ENCODE assay signal across 26 mouse cellular contexts in genomic region chr7:48893093-48893492, GRCm38 (mm10). TPM values are rescaled to one million over a fixed set of nuclear protein-coding genes. Genes with fewer than 3 reads are reported as not detected.
"Had no signal": no experiment of that assay in that cellular context is flagged by ENCODE, and none has a peak within 500 bp of the region (broad histone marks: within the 10 kb centered on the region; RNA-seq: fewer than 3 reads in every experiment).

No protein-coding gene starts in this region.

- ATAC-seq: hindbrain, postnatal 0 days; intestine, embryonic 16.5 days; liver, embryonic 12.5 days had no signal

- H3K27ac ChIP-seq: heart, embryonic 13.5 days; heart, embryonic 15.5 days; hindbrain, embryonic 10.5 days; hindbrain, embryonic 13.5 days; hindbrain, embryonic 15.5 days; hindbrain, postnatal 0 days; kidney, embryonic 15.5 days; kidney, postnatal 0 days; limb, embryonic 15.5 days; liver, embryonic 12.5 days; liver, embryonic 14.5 days had no signal

- H3K27me3 ChIP-seq: heart, embryonic 13.5 days; heart, embryonic 15.5 days; hindbrain, embryonic 15.5 days; kidney, embryonic 15.5 days; limb, embryonic 15.5 days had no signal

- H3K9ac ChIP-seq: heart, embryonic 13.5 days; heart, embryonic 15.5 days; hindbrain, embryonic 13.5 days; hindbrain, embryonic 15.5 days; kidney, embryonic 15.5 days; limb, embryonic 15.5 days; liver, embryonic 12.5 days; liver, embryonic 14.5 days had no signal

- H3K9me3 ChIP-seq: heart, embryonic 13.5 days; heart, embryonic 15.5 days; hindbrain, embryonic 10.5 days; hindbrain, embryonic 13.5 days; hindbrain, embryonic 15.5 days; kidney, embryonic 15.5 days; limb, embryonic 15.5 days; liver, embryonic 12.5 days had no signal

- H3K36me3 ChIP-seq: heart, embryonic 13.5 days; heart, embryonic 15.5 days; hindbrain, embryonic 10.5 days; hindbrain, embryonic 13.5 days; hindbrain, embryonic 15.5 days; kidney, embryonic 15.5 days; limb, embryonic 15.5 days; liver, embryonic 12.5 days had no signal

- H3K4me3 ChIP-seq: heart, embryonic 13.5 days; heart, embryonic 15.5 days; hindbrain, embryonic 10.5 days; hindbrain, embryonic 13.5 days; hindbrain, embryonic 15.5 days; kidney, embryonic 15.5 days; limb, embryonic 15.5 days; liver, embryonic 12.5 days had no signal

- DNase-seq: gastrocnemius, postnatal 14 days; heart, adult 18-20 months; heart, postnatal 4 days; kidney, adult 11 months; kidney, adult 2 months; kidney, adult 9 months; kidney, postnatal 14 days; kidney, postnatal 36 days; layer of hippocampus, adult 9-11 months; layer of hippocampus, postnatal 36 days; left cerebral cortex, postnatal 4 days had no signal

- H3K4me2 ChIP-seq: heart, embryonic 11.5 days; heart, embryonic 13.5 days; heart, embryonic 15.5 days; hindbrain, embryonic 13.5 days; hindbrain, embryonic 15.5 days; kidney, embryonic 15.5 days; limb, embryonic 15.5 days; liver, embryonic 12.5 days had no signal

RNA-seq across cellular contexts. Expression of gene Csrp3, which starts 45.3 kb away (rescaled TPM):
- polyA plus RNA-seq: hindbrain, embryonic 10.5 days; hindbrain, postnatal 0 days; intestine, embryonic 14.5 days; kidney, postnatal 0 days; large intestine, adult 2 months had no signal
